Mouse (Mus musculus) gastrocnemius, adult 18-20 months (tissue): ENCODE measurements around the gene Galt. TPM values are rescaled to one million over a fixed set of nuclear protein-coding genes. Genes with fewer than 3 reads are reported as not detected.
"Not testable (repeated sequence)": the region's sequence is repeated elsewhere in the genome, so short reads cannot be mapped to it uniquely, and the experiment has no call there.

Source experiments
- DNase-seq: peaks from one replicate; pipeline ENCODE4 v3.0.0; 2021; ENCODE audit warnings: low spot score
- total RNA-seq, 2 experiments: library from RNA; stranded (reverse); gene quantifications; 2 replicates each; pipeline ENCODE4 v1.2.3; 2021

Gene Galt
- total RNA-seq, 2 experiments from 2014 or later = 30.0 to 32.8 TPM

DNA sequence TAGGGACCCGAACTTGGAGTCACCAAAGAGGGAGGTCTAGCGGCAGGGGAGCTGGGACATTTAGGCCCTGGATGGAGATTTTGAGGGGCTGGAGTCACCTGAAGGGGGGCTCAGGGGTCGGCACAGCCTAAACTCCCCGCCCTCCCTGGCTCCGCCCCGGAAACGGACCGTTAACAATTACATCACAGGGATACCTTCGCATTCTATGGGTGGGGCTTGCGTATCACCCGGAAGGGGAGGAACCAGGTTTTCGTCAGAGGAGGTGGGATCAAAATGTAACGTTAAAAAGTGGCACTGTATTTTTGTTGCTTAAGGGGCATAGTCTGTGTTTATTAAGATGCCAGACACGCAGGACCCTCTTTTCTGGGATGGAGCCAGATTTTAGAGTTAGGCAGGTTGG lies 19.0 kb downstream of the Galt start, which contains the start of gene Ccl27a:
Gene Ccl27a, minus strand, starts transcription at position 246 of the 400 bp plus-strand sequence.
- DNase-seq = peak; percentile 85

DNA sequence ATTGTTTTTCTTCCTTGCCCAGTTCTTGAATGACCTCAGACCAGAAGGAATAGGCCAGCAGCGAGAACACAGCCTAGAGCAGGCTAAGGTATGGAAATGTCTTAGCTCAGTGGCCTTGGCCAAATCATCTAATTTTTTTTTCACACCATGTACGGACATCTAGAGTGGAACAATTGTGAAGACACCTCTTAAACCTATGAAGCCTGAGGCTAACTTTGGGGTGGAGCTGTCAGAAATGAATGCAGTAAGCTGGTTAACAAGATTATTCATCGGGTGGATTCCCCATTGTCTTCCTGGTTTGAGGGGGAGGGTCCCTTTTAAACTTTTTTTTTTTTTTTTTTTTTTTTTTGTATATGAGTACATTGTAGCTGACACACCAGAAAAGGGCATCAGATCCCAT lies 19.5 kb downstream of the Galt start:
- not testable (repeated sequence) for DNase-seq

DNA sequence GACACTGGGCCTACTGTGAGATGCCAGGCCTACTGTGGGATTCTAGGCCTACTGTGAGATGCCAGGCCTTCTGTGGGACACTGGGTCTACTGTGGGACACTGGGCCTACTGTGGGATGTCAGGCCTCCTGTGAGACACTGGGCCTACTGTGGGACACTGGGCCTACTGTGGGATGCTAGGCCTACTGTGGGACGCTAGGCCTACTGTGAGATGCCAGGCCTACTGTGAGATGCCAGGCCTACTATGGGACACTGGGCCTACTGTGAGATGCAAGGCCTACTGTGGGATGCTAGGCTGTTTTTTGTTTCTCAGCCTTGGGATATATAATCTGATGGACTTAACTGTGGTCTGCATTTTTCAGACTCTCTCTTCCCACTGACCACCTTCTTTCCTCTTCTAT lies 20.8 kb downstream of the Galt start:
- DNase-seq = not testable (repeated sequence)

GRCm38 (mm10) chr4:41781271-41781670 lies 26.2 kb downstream of the Galt start:
- DNase-seq = peak; percentile 69

GRCm38 (mm10) chr4:41781748-41782485 lies 26.9 kb downstream of the Galt start:
- DNase-seq = not testable (repeated sequence)

DNA sequence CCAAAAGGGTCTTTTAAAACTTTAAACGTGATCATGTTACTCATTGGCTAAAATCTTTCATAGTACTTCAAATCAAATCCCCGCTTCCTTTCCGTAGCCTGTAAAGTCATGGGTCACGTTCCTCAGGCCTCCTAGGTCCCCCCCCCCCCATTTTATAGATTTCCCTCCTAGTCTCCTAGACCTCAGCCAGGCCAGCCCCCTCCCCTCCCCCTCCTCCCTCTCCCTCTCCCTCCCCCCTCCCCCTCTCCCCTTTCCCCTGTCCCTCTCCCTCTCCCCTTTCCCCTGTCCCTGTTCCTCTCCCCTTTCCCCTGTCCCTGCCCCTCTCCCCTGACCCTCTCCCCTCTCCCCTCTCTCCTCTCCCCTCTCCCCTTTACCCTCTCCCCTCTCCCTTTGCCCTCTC lies 27.7 kb downstream of the Galt start:
- not testable (repeated sequence) for DNase-seq

- not testable (repeated sequence) for DNase-seq
These were observed 28.2 kb downstream of the Galt start for GRCm38 (mm10) chr4:41783197-41783596.

Other genes with a start within 250 kb of the Galt start
- gene 1110017D15Rik, start 237.9 kb upstream of the Galt start, total RNA-seq = not detected
- gene Fam219a, start 185.7 kb upstream of the Galt start, total RNA-seq = 10 to 100 TPM; 21.5 to 21.9 TPM
- under 1 TPM; 0.55 to 0.73 TPM for gene Dnaic1, start 185.5 kb upstream of the Galt start, total RNA-seq
- 10 to 100 TPM in 1 of 2 experiments, 1 to 10 TPM in 1; 8.6 to 15.3 TPM for gene Enho, start 114.9 kb upstream of the Galt start, total RNA-seq
- 10 to 100 TPM; 14.4 to 47.1 TPM for gene Cntfr, start 58.1 kb upstream of the Galt start, total RNA-seq
- 10 to 100 TPM; 44.7 to 53.1 TPM for gene Il11ra1, start 55.2 kb upstream of the Galt start, total RNA-seq
- 10 to 100 TPM; 46.9 to 48.3 TPM for gene Rpp25l, start 41.7 kb upstream of the Galt start, total RNA-seq
- 10 to 100 TPM; 42.5 to 45.3 TPM for gene Dctn3, start 32.1 kb upstream of the Galt start, total RNA-seq
- not detected for gene Arid3c, start 24.1 kb upstream of the Galt start, total RNA-seq
- gene Sigmar1, start 929 bp downstream of the Galt start, total RNA-seq = 1 to 10 TPM; 8.4 to 9.4 TPM
- gene Ccl27a, start 19.0 kb downstream of the Galt start, total RNA-seq = 10 to 100 TPM; 18.1 to 19.1 TPM
- not detected for gene Gm21541, start 148.4 kb downstream of the Galt start, total RNA-seq
- 1 to 10 TPM in 1 of 2 experiments, under 1 TPM in 1; 0.37 to 1.4 TPM for gene Gm20878, start 186.3 kb downstream of the Galt start, total RNA-seq
- not detected for gene Fam205a4, start 210.8 kb downstream of the Galt start, total RNA-seq